Mouse (Mus musculus) mature B cell (primary cell): ENCODE measurements around the gene Ppox.

Experiments
- in situ Hi-C: fragments of 300-500 bp; cut with MboI; formaldehyde crosslinking; loops from 2 replicates; pipeline ENCODE4 v1.14.3; 2019

Gene Ppox

DNA sequence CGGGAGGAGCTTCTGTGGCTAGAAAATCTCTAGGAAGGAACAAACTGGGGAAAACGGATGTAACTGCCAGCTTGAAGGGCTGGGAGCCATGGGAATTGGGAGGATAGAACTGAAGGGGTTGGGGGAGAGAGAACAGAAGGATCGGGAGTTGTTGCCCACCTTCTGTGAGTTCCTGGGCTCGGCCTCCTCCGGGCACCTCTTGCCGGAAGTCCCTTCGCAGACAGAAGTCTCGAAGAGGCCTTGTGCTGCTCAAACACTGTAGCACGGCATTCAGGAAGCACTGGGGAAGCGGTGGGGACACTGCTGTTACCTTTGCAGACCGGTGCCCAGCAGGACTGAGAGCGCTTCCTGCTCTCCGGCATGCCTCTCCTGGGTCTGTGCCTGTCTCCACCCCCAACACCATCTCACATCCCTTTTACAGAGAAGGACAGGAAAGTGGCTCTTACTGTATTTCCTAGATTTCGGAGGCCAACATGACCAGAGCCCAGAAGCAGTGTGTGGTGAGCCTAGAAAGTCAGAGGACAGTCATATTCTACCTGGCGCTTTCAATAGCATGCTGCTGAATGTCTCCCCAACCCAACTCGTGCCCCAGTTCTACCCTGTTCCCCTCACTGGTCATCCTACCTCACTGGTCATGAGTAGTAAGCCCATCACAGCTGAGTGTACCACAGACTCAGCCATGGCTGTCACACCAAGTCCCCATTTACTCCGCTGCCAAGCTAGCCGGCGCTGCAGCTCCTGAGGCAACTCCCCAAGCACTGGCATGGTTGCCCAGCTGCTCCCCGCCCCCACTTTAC, 4.3 kb upstream of the Ppox start:
- in situ Hi-C loops = no loop called here

DNA sequence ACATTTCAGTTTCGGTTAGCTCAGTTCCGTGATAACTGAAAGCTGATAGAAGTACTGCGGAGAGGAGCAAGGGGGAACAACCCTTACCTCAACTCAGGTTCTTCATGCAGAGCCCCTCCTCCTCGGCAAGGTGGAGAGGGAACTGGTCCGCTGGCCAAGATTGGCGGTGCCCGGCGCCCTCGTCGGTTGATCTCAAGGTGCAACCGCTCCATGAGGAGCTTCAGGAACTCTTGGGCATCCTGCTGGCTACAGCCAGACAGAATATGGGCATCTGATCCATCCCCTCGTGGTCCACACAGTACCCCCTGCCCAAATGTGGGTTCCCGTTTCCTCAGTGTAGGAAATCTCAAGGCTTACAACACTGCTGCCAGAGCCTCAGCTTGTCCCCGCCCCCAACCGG, 3.5 kb upstream of the Ppox start:
- in situ Hi-C loops = no loop called here

DNA sequence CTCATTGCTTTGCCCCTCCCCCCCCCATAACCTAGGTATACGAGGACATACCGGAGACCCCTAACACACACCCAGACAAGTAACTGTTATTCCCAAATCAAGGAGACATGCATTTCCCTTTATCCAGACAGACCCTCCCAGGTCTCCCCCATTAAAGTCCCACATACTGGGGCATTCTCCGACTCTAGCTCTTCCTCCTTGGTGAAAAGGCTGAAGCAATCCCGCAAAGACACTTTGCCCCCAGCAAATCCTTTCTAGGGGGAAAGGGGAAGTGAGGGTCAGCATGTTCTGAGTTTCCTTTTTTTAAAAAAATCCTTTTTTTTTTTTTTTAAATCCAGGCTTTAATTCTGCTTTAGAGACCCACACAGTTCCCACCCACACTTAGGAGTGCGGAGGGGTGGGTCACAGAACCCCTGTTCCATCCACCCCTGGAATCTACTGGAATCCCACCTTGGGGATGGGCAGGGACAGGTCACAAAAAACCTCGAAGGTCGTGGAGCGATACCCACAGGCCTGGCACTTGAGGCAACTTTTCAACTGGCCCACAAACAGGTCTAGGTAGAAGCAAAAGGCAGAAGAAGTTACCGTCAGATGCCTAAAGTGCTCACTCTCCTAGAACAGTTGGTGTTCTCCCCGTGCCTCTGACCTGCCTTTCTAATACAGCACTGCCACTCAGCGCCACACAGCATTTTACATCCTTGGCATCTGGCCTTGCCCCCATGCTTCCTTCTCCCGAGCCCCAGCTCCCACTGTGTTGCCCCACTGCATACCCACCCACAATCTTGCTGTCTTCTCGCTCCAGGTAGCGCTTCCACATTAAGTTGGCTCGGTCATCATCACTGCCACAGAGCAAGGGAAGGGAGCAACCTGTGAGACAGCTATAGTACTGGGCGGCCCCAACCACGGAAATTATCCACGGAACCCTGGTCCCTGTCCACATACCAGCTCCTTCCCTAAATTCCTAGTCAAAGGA, 2.5 kb upstream of the Ppox start:
- in situ Hi-C loops = no loop called here

DNA sequence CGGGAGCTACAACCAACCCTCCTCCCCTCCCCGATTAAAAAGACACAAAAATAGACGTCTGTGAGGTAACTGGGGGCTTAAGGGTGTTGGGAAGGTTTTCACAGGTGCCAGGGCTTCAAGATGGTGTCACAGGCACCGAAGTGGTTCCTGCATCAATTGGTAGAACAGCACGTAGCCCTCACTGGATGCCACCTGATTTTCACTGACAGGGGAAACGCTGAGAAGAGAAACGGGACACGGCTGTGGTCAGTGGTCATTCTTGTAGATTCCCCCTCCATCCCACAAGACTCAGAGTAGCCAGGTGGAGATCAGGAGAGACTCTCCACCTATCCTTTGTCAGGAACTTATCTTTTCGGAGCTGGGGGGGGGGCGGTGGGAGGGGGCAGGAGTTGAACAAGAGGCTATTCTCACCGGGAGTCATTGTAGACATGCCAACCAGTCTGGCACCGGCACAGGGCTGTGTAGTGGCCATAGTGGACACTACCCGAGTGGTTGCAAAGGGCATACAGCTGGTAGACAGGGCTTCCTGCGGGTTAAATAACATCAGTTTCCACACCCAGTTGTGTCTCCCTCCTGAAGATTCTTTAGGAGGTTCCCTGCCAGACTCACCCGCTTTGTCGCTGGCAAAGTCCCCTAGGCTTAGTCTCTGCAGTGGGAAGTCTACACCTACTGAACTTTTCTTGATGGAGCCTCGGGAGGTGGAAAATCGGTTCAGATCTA, 1.3 kb upstream of the Ppox start:
- in situ Hi-C loops = no loop called here

DNA sequence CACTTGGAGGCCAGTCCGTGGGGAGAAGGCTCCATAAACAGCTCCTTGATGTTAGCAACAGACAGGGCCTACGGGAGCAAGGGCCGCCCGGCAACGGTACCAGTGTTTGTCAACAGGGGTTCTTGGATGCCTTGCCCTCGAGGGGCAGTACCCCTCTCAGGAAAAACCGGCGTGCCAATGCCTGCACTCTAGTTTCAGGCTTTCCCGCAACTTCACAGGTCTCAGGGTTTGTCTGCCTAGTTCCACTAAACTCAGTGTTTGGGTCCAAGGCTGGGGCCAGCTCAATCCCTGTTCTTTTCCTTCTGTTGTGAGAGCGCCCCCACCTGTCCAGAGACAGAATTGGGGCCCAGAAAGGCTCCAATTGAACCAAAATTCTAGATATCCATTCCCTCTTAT, 540 bp upstream of the Ppox start:
- in situ Hi-C loops = no loop called here

DNA sequence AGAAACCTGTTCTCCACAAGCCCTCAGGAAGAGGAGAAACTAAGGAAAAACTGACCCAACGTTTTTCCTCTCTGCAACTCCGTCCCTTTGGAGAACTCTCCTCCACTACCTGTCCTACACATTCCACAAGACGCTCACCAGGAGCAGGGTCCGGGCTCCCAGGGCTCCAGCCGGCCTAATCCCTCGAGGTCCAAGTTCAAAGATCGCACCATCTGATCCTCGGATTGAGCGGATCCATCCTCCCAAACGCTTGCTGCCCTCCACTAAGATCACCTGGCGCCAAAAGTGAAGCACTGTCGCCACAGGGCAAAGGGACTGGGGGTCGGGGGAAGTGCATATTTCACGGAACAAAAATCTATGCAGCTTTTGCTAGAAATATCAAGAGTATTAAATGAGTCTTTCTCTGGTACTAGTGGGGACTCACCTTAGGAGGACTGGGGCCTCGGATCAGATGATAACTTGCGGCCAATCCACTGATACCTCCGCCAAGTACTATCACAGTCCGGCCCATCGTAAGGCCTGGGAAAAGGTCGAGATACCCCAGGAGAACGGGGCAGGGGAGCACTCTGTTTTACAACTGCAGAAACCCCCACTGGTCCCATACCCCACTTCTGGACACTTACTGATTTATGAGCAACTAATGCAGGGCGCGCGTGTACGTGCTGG, 603 bp downstream of the Ppox start:
- in situ Hi-C loops = no loop called here

DNA sequence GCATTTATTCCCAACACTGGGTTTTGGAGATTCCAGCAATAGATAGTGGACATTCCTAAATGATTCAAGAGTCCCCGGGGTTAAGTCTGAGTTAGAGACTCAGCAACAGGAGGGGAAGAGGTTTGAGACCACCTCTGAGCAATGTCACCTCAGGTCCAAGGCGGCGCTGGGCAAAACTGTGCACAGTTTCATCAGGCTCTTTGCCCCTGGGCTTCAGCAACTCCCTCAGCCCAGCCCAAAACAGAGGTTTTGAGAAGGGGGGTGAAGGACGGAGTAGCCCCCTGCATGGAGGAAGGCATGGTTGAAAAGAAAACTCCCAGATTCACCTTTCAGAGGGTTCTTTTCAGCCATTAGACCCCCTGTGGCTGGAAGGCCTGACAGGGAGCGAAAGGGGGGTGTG, 1.3 kb downstream of the Ppox start:
- in situ Hi-C loops = no loop called here

DNA sequence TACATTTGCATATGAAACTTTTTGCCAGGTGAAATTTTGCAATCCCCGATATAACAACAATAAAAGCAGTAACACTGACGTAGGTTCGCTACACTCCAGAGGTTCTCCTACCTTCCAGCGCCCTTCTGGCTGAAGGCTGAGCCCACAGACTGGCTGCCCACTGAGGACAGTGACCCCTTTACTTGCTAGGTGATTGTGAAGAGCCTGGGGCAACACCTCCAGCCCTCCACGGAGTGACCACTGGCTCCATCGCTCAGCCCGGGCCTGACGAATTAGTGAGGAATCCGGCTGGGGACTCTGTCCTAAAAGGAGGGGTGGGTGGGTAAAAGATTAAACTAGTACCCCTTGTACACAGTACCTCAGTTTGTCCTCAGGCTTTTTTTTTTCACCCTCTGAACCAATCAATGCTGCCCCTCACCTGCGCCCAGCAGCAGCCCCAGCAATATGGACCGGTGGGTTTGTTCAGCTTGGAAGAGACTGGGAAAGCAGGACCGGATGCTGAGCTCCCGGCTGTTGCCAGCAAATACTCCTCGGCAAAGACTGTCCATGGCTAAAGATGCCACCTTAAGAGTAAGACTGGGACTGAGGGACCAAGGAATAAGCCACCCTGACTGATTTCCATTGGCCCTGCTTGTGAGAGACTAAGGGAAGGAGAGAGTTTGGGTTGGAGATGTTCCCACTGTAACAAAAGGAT, 1.8 kb downstream of the Ppox start:
- in situ Hi-C loops = no loop called here

DNA sequence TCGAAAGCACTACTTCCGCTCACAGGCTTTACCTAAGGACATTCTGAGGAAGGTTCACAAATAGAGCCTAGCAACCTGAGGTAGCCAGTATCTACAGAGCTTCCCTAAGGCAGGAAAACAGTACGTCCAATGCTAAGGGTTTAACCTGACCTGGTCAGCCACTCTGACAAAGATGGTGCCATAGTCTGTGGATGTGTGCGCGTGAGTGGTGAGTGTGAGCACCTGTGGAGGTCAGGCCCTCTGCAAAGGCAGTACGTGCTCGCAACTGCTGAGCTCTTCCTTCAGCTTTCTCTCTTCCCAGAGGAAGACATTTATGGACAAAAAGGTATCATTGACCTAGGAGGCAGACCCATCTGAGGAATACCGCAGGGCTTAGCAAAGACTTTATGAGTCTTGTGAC, 2.5 kb downstream of the Ppox start:
- in situ Hi-C loops = no loop called here

DNA sequence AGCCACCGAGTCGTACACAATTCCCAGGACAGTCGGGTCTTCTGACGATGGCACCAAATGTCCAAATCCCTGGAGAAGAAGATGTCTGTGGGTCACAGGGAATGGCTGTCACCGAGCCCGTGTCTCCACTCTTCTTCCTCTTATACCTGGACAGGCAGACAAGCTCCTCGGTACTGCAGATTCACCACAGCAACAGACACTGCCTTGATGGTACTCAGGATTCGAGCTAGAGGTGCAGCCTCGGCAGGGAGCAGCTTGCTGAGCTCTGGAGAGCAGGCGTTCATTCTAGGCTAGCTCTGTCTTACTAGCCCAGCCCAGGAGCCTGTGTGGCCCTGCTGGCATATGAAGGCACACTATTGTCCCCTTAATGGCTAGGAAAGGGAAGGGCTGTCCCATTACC, 3.2 kb downstream of the Ppox start:
- in situ Hi-C loops = no loop called here

DNA sequence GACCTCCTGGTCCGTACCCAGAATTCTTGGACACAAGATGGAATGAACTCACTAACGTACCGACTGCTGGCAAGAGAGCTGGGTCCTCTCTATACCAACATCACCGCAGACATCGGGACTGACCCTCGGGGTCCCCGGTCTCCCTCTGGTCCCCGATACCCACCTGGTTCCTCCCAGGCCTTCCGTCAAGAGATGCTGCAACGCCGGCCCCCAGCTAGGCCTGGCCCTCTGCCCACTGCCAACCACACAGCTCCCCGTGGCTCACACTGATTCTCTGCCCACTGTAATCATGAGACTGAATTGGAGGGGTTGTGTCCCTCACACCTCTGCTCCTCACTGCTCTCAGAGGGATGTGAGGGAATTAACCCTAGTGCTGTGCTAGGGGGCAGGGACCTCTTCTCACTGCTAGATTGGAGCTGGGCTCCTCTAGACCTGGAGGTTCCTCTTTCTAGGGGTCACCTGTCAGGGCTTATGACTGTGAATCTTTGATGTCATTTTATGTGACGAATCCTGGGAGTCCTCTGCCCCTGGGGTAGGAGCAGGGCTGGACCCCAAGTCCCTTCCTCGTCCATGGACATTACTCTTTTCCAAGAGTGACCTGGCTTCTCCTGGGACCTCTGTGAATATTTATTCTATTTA, 4.8 kb downstream of the Ppox start:
- in situ Hi-C loops = no loop called here

DNA sequence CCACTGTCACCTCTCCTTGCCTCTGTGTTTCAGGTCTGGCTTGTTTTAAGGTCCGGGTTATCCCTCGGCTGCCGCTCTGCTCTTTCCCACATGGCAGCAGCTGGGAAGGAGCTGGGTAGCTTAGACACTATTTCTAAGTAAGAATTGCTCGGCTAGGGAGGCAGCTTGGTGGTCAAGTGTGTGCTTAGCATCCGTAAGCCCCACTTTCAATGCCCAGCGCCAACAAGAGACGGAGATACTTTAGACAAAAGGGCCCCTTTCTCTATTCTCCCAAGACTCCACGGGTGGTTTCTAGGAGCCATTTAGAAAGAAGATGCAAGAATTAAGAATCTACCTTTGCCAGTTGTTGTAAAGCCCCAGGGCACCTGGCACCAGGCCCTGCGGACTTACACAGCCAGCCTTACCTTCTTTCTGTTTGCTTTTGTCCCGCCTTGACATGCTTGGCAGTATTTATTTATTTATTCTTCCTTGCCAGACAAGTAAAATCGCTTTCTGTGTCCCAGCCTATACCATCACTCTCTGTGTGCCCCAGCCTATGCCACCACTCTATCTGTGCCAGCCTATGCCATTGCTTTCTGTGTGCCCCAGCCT, 5.7 kb downstream of the Ppox start:
- in situ Hi-C loops = no loop called here

DNA sequence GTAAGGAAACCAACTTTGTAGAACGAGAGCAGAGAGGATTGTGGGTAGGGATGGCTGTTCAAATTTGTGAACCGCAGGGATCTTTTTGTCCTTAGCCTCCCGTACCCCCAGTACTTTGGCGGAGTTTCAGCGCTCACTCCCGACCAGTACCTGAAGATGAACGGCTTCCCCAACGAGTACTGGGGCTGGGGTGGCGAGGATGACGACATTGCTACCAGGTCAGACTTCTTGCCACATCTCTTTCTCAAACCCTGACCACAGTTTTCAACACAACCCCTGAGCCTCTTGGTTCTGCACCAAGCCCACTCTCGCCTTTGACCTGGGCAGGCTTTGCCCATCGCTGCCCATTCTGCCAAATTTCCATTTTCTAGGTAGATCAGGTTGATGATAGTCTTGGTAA, 6.8 kb downstream of the Ppox start:
- in situ Hi-C loops = no loop called here

DNA sequence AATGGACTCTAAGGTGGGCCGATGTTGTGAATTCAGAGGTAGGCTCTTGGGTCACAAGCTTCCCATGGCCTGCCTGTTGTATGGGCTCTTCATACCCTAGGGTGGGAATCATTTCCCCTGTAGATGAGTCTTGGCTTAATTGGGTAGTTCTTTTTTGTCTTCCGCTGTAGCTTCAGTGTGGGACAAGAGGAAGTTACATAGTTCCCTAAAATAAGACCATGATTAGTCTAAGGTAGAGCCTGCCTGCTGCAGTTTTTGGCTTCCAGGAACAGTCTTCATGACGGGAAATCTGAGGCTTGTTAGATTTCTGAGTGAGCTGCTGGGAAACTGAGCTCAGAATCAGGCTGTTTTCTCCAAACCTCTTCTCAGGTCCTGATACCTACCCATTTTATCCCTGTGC, 8.9 kb downstream of the Ppox start:
- in situ Hi-C loops = no loop called here

DNA sequence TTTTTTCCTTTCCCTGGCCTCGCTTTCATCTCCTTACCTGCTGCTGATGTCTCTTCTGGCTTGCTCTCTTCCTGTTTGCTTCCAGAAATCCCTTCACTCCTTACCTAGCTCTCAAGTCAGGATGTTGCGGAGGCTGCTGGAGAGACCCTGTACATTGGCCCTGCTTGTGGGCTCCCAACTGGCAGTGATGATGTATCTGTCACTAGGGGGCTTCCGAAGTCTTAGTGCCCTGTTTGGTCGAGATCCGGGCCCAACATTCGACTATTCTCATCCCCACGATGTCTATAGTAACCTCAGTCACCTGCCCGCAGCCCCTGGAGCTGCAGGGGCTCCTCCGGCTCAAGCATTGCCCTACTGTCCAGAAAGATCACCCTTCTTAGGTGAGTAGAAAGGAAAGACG, 9.4 kb downstream of the Ppox start:
- in situ Hi-C loops = no loop called here

DNA sequence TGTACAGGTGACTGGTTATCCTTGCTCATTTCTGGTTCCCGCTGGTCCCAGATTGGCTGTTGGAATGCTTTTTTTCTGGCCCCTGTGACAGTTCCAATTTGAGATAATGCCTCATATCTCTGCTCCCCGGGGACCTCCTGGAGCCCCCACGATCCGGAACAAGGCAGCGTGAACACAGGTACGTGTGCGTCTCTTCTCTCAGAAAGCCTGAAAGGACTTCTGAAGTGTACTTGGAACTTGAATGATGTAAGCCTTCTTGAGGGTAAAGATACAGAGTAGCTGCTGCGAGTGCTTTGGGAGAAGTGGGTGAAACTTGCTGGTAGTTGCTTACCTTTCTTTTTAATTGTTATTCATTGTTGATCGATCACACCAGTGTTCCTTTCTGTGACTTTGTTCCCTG, 9.8 kb downstream of the Ppox start:
- in situ Hi-C loops = no loop called here

DNA sequence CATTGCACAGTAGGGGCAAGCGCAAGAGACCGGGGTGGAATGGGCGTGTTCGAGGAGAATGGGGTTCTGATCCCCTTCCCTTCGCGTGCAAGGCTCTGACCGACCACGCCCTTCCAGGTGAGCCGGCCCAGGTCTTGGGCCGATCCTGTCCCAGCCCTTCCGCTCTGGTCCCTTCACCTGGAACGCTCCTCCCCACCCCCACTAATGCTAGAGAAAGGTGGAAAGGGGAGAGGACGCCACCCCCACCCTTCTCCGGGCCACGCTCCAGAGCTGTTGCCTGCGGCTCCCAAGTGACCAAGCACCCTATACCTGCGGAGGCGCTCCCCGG, 10.4 kb downstream of the Ppox start:
- in situ Hi-C loops = no loop called here

DNA sequence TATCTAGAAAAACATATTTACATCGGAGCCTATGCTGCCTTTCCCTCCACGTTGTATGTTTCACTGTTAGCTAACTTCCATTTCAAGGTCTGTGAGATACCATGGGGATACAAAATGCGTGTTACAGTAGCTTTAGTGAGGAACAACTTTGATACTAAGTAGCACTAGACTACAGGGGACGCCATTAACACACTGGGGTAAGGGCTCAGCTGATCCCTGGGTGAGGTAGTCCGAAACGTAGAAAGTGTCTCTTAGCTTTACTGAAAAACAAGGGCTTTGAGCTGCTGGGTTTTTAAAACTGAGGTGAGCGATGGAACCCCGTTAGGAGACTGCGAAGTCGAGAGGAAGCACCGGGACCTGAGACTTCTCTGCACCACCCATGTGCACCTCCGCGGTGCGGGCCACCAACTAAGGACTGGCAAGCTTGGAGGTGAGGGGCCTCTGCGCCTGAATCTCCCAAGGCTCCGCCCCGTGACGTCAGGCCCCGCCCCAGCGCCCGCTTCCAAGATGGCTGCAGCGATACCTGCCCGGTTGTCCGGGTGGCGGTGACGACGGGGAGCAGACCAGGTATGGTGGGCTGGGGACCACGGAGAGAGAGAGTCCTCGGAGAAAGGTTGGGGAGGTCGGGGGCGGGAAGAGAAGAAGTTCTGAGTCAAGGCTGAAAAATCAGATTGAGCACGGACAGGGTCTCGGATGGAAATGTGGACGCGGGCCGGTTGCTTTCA, 11.0 kb downstream of the Ppox start, which contains the start of gene B4galt3:
B4galt3 (plus strand) TSS at position 481 of the 725 bp plus-strand sequence.
- in situ Hi-C loops = no loop called here

DNA sequence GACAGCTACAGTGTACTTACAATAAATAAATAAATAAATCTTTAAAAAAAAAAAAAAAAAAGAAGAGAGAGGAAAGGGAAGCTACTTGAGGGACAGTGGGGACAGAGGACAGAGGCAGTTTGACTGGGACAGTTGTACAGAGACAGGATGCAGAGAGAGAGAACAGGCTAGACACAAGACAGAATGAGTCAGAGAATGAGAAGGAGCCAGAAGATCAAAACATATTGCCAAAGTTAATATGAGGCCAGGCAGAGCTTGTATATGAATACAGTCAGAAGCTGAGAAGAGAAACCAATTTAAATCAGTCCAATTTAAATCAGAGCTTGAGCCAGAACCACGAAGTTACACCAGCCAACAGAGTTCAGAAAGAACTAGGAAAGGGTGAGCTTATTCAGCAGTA, 12.6 kb downstream of the Ppox start:
- in situ Hi-C loops = no loop called here
